Mouse (Mus musculus) brain, embryonic 14.5 days (tissue): Measurements from ENCODE around the gene Lsp1.

ENCODE experiments used
- CTCF ChIP-seq: fragments of 200-500 bp; IDR thresholded peaks from 2 replicates; pipeline ENCODE4 v1.5.1; 2012; ENCODE audit warnings: inconsistent platforms, mild to moderate bottlenecking, moderate library complexity, borderline replicate concordance; ENCODE audit not compliant: insufficient read depth, insufficient read length; ENCODE audit errors: extremely low read depth
- POLR2A ChIP-seq: fragments of 200-500 bp; IDR thresholded peaks from 2 replicates; pipeline ENCODE4 v1.6.1; 2012; ENCODE audit warnings: mild to moderate bottlenecking, inconsistent platforms, borderline replicate concordance; ENCODE audit not compliant: poor library complexity, insufficient read depth, insufficient read length, severe bottlenecking; ENCODE audit errors: extremely low read depth

DNA sequence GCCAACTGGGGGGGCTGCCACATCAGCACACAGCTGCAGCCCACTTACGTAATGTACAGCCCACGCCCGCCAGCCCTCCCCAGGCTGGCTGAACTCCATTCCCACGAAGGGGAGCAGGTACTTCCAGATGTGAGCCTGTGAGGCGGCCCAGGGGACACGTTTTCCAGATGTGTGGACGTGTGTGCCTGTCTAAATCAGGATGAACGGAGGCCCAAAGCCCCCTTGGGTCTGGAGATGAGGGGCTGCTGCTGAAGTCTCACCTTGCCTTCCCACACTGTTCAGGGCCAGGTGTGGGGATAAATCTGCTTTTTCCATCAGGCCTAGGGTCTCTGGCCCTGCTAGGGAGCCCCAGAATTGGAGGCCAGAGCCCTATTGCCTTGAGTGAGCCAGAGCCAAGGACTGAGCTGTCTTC is 26.1 kb downstream of the Lsp1 start:
- TF ChIP-seq POLR2A (no peak), CTCF (no peak)
